Mouse (Mus musculus) layer of hippocampus, adult 9-11 months (tissue): Measurements from ENCODE around the gene Cdkal1.
A peak's percentile ranks its signal among the peaks of the same experiment; 100 is the strongest.

Experiments
- DNase-seq: peaks from one replicate; pipeline ENCODE4 v3.0.0; 2022

Cdkal1 gene

DNA sequence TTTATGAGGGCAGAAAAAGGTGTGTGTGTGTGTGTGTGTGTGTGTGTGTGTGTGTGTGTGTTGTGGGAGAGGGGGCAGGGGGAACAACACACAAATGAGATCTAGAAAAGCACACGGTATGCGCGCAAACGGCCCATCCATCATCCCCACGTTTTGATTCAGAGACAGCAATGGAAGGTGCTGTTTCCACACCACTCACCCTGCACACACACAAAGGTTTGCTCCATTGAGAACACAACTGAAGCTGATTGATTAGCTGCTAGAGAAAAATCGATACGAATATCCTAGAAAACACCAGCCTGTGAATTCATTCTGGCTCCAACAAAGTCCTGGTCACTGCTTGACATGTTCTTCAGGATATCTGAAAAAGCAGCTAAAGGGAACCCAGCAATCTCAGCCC is 233.6 kb downstream of the Cdkal1 start:
- DNase-seq = no peak

GRCm38 (mm10) chr13:29621363-29621762 is 234.1 kb downstream of the Cdkal1 start:
- DNase-seq = no peak

DNA sequence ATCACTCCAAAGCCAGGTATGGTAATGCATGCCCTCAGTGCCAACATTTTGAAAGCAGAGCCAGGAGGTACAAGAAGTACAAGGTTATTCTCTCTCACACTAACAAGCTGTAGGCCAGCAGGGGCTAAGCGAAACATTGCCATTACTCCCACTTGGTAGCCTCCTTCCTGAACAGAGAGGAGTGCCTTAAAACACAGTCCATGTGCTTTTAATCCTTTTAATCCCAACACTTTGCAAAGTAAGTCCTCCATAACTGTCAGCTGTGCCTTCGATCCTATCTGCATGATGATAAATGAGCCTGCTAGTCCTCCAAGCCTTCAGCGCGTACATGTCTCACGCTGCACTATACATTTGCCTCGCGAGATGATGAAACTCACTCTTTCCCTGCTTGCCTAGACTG is 234.6 kb downstream of the Cdkal1 start:
- DNase-seq = no peak

DNA sequence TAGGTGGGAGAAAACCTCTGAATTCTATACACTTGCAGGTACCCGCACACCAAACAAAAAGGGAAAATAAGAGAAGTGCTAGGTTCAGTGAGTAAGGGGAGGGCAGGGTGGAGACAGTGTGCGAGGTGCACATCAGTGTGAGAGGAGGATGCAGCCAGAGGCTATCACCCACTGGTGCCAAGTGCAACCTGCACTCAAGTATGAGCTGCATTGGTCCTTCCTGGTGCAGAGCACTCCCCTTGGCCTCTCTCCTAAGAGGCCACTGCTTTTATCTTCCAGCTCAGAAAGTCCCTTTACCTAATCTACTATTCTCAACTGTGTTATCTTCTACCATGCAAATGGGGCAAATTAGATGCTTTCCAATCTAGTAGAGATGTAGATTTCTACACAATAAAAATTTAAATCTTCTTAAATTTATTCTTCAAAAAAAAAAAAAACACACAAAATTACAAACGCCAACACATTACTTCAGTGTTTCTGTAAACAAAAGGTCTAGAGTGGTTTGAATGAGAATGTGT is 238.8 kb downstream of the Cdkal1 start:
- no peak for DNase-seq

DNA sequence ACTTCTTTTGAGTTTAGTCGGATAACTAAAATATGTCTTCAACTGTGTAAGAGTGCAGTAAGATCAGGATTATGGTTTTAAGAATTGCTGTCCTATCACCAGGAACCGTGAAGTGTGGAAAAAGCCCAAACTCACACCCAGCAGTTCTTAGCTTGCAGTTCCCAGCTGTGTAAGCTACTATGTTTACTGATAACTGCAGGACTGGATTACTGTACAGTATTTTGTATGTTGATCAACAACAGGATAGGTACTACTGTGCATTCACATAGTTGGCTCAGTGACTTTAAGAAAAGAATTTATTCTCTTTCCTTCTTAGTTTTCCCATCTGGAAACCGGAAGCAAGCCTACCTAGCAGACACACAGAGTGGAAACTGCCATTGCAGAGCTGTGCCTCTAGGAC is 239.5 kb downstream of the Cdkal1 start:
- no peak for DNase-seq

- DNase-seq = no peak
Measured at GRCm38 (mm10) chr13:29615081-29615480, 240.4 kb downstream of the Cdkal1 start.

DNA sequence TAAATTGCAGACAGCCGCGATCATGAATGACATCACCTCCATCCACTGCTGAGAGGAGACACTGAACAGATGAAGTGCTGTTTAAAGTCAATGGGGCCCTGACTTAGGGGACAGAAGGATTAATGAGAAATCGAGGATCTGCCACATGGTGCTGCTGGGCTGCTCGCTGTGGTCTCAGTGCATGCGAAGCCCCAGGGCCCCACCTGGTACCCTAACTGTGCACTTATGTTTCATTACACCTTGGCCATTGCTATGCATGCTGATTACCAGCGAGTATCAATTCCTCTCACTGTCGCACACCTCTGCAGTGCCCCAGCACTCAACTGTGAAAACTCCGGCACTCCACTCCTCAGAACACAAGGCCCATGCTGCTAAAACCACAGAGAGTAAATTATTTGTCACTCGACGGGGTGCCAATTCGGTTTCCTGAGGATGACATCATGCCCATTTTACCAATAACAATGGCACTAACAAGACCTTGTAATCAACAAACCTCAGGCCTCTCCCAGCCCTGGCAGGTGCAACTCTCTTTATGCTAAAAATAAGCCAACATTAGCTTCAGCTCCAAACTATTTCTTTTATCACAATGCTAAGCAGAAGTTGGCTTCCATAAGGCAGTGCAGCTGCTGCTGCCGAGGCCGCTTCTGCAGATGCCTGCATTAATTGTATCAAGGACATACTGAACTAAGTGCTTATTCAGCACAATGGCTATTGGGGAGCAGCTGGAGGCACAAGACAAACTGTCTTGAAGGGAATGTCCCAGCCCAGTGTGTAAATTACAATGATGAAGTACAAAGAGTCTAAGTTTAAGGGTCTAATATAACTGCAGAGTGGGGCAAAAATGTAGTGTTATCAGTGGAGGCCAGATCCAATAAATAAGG is 245.2 kb downstream of the Cdkal1 start:
- DNase-seq = peak; percentile 18

DNA sequence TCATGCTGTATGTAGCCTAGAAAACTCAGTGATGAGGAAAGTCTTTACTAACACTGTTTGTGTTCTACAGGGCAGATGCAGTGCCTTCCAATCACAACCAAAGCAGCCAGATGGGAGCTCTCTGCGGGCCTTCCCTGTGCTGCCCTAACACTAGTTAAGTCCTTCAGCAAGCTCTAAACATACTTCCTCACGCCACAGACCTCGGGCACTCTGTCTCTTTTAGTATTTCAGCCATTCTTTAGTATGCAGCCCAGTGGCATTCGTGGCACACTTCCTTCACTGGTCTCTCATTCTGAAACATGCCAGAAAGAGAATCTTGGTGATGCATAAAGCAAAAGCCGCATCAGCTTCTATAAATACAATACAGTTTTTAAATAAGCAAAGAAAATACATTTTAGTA is 246.0 kb downstream of the Cdkal1 start:
- no peak for DNase-seq

DNA sequence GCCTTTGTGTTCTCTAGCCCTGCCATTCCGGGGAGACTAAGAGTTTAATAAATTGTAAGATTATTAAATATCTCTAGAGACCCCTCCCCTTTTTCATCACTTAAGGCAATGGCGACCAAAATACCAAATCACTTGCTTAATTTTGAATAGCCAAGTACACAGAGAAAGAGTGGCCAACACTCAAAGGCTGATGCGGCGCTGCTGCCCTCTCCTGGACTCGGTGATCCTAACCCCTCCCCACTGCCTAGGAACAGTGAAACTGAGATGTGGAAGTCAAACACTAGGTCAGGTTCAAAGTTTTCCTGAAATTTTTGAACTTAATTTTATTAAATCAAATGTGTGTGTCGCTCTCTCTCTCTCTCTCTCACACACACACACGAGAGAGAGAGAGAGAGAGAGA is 251.2 kb downstream of the Cdkal1 start:
- DNase-seq = peak; percentile 18

- no peak for DNase-seq
Measured at GRCm38 (mm10) chr13:29603597-29603996, 251.9 kb downstream of the Cdkal1 start.

DNA sequence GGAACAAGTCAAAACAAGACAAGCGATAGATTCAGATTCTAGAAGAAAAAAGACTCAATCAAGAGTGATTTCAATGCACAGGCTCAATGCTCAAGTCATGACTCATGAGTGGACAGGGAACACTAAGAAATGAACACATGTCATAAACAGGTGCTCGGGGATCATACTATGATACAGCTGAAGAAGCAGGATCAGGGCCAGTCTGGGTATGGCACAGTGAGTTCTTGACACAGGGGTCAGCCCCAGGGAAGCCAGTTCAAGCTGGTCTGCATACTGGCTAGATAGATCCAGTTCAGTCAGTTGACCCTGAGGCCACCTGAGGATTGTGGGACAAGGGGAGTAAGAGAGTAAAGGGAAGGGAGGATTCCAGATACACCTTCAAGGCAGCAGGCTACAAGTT is 254.4 kb downstream of the Cdkal1 start:
- DNase-seq = no peak

- no peak for DNase-seq
Measured at GRCm38 (mm10) chr13:29599646-29600045, 255.8 kb downstream of the Cdkal1 start.

DNA sequence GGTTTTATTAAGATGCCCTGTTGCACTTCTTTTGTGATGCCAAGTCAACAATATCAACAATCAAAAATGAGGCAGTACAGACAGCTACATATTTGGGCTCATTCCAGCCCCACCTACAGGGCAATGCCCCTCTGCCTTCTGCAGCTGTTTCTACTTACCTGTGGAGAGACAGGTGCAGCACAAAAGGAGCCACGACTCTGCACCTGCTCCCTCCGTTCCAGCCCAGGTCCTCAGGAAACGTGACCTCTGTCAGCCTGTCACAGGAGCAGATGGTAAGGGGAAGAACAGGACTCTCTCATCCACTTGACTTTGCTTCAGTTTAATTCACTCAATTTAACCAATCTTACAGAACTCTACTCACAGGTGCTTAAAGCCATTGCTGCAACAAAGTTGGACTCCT is 258.7 kb downstream of the Cdkal1 start:
- no peak for DNase-seq

GRCm38 (mm10) chr13:29593096-29593495 is 262.4 kb downstream of the Cdkal1 start:
- DNase-seq = no peak

DNA sequence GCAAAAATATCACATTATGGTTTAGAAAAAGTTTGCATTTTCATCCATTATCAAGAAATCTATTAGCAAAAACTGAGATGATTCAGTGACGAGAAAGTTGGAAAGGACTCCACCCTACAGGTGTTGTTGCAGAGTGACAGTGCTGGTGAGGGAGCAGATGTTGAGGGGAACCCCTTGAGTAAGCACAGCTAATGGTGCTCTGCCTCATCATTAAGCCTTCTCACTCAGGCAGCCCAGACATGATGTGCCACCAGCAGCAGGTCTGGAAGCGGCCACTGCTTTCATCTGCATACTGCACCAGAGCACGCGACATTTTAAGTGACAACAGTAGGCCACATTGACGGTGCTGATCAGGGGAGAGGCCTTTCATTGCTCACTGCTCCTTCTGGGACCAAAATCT is 264.8 kb downstream of the Cdkal1 start:
- no peak for DNase-seq

DNA sequence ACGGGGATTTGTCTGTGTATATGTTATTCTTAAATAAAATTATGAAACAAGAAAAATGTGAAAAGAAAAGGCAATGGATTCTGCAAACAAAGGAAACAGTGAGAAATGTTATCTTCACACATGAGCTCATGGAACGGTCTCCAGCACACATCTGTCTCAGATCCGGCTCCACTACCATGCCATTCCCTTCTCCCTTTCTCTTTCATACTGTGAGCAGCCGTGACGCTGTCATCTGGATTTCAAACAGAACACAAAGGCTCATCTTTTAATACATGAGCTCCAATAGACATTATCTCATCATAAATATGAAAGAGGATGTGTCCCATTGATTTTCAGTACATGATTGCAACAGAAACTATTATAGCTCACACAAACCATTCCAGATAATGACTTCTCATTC is 265.3 kb downstream of the Cdkal1 start:
- DNase-seq = no peak

- no peak for DNase-seq
Measured at GRCm38 (mm10) chr13:29588693-29589092, 266.8 kb downstream of the Cdkal1 start.

DNA sequence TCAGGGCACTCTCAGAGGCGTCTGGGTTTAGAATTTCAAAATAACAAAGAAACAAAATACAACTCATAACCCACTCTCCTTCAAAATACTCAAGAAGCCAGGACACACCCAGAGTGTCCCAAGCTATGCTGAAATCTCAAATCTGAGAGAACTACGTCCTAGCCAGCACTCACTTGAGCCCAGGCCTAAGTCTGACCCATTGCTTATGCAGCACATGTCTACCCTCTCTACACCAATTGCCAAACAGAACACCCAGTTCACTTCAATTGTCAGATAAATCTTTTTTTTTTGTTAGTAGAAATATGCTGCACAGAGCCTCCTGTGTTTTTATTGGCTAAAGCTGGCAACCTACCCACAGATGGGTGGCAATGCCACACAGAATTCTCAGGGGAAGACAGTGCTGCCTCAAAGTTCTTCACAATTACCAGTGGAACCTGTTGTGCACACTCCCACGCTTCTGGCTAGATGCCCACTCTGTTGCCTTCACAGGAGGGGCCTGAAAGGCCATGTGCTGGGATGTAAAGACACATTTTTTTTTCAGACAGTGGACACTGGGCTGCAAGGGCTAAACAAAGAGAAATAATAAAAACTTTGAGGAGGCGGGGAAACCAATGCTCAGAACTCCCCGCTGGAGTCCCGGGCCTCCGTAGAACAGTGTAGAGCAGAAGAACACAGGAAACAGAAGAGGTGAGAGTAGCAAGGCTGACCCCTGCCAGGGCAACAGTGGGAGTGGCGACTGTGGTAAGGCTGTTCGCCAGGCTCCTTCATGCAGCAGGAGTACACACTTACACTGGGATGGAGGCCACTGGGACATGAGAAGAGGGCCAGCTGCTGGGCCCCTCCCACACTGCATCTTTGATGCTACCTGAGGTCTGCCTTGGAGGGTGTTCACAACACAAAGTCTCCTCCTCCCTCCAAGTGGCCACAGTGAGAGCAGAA is 273.4 kb downstream of the Cdkal1 start:
- peak; percentile 61 for DNase-seq

- DNase-seq = no peak
Measured at GRCm38 (mm10) chr13:29580780-29581179, 274.7 kb downstream of the Cdkal1 start.

DNA sequence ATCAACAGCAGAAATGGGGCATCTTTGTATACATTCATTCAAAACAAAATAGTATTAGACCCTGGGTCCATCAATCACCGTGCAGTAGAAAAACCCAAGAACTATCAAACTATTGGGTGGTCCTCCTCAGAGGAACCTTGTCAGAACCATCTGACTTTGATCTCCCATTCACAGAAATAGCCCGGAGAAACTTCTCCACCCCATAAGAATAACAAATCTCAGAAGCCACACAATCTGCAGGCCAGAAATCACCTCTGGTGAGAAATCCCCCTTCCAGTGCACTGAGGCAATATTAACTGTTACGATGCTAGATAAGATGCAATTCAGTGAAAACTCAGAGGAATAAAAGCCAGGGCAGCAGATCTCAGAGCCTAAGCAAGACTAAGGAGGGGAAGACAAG is 275.5 kb downstream of the Cdkal1 start:
- DNase-seq = no peak

DNA sequence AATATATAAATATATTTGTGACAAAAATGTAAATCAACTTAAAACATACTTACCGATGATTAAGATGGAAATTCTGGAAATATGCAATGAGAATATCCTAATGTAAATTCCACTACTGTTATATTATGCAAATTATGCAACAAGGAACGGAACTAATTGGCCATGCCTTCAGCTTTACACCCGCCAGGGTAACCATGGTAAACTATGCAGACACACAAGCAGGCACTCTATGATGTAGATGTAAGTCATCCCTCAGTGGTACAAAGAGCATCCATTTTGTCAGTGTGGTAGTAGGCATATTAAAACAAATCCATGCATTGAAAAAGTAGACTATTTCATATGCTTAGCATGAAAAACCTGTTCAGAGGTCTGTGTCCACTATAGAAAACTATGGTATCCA is 276.9 kb downstream of the Cdkal1 start:
- no peak for DNase-seq

DNA sequence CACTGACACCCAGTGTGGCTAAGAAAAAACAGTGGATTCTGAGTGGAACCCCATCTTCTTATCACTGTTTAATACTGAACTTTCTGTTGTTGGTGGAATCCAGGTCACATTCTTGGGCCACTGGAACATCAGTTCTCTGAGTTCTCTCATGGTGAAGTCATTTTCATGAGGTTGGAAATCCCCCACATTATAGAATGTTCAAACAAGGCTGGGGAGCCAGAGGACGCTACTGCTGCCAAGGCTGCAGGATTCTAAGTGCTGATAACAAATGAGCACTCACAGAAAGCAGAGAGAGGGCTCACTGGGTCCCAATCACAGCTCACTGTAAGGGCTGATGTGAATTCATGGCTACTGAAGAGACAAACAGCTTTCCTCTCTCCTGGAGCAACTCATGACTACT is 280.7 kb downstream of the Cdkal1 start:
- no peak for DNase-seq

DNA sequence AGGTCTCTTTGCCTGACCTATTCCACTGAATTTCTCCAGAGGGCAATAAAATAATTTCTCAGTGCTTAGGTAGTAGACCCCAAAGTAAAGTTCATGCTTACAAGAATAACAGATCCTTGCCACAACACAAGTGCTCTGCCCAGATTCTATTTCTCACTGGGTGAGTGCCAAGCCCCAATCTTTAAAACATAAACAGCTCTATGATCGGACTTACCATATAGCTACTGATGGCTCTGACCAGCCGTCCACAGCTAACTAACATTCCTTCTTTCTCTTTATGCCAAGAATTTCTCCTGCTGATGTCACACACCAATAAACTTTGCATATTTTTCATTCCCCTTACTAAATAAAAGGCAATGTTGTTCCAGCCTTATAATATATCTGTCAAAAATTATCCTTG is 283.0 kb downstream of the Cdkal1 start:
- DNase-seq = no peak

DNA sequence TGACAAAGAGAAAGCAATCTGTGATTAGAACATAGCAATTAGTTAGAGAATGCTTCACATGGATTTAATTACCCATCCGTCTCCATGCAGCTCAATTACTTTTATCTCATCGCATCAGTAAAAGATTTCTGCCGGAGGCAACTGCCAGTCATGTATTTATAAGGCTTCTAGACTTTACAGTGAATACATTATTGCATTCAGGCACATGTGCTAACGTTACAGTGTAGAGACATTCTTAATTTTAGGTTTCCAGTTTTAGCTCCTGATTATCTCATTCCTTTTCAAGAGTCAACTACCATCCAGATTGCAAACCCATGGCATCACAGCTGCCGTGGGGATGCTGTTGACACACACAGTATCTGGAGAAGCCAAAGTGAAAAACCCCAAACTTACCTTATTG is 289.8 kb downstream of the Cdkal1 start:
- DNase-seq = no peak
